Mouse (Mus musculus): ENCODE measurements around the gene Ccser2.

GRCm38 (mm10) chr14:36968628-36969147, at the start of gene Ccser2:
- TF ChIP-seq CTCF (conservative IDR thresholded peaks at IDR 0.05 in 1 of 2, IDR thresholded peaks at IDR 0.05 in 1 of 2; ENCODE audit: low read depth in 2 of 2, low read length in 2 of 2) (no peak), EP300 (IDR thresholded peaks at IDR 0.05; ENCODE audit: low read length) (no peak), USF1 (IDR thresholded peaks at IDR 0.05; ENCODE audit: low read depth, low read length) (no peak), CHD2 (IDR thresholded peaks at IDR 0.05; ENCODE audit: low read length) (no peak), RAD21 (IDR thresholded peaks at IDR 0.05; ENCODE audit: low read depth, low read length) (no peak), TBP (conservative IDR thresholded peaks at IDR 0.05; ENCODE audit: low read depth, low read length) (peak; percentile 45; the same call in 1 of the 2 replicates), TCF12 (IDR thresholded peaks at IDR 0.05; ENCODE audit: low read depth, low read length) (peak; percentile 68), CHD1 (IDR thresholded peaks at IDR 0.05; ENCODE audit: low read depth, low read length) (no peak), E2F4 (IDR thresholded peaks at IDR 0.05; ENCODE audit: insufficient replicate concordance, low read depth, low read length) (no peak)
